Mouse (Mus musculus) liver, embryonic 16.5 days (tissue): ENCODE measurements around the gene Chordc1. TPM values are rescaled to one million over a fixed set of nuclear protein-coding genes. Genes with fewer than 3 reads are reported as not detected.

ENCODE experiments used
- polyA plus RNA-seq: library from polyadenylated mRNA; unstranded; fragments of >200 nt; fragmentation: Nextera tagmentation; extraction: Ambion mirVana; gene quantifications from 2 replicates; pipeline ENCODE4 v1.2.1, GENCODE M21; 2015

Gene Chordc1
- polyA plus RNA-seq, 1 experiment from 2014 or later, result 36.3 TPM

Other genes with a start within 250 kb of the Chordc1 start
- 0.51 and 0.54 TPM in 2 replicates for gene Naalad2, start 110.9 kb downstream of the Chordc1 start, polyA plus RNA-seq
- gene Ubtfl1, start 112.3 kb downstream of the Chordc1 start, polyA plus RNA-seq, result not detected in 2 replicates
- gene Mbd3l2, start 138.5 kb downstream of the Chordc1 start, polyA plus RNA-seq, result not detected in 2 replicates
- gene Zfp558, start 186.1 kb downstream of the Chordc1 start, polyA plus RNA-seq, result 0.49 and 0.51 TPM in 2 replicates
- gene Mbd3l1, start 186.2 kb downstream of the Chordc1 start, polyA plus RNA-seq, result not detected in 2 replicates